Mouse (Mus musculus) hindbrain, embryonic 11.5 days (tissue): ENCODE results near the gene Hist1h3b. TPM values are rescaled to one million over a fixed set of nuclear protein-coding genes. Genes with fewer than 3 reads are reported as not detected.
"Not testable (repeated sequence)": the region's sequence is repeated elsewhere in the genome, so short reads cannot be mapped to it uniquely, and the experiment has no call there.

ENCODE experiments used
- ATAC-seq: fragments of 200-750 bp; cut with Nextera tagmentation; 2 replicates; pipeline ENCODE4 v1.8.0; 2017; ENCODE audit warnings: mild to moderate bottlenecking, moderate TSS enrichment, moderate library complexity; ENCODE audit not compliant: low FRiP score
- DNase-seq: peaks from one replicate; pipeline ENCODE4 v3.0.0-alpha.2; 2015; ENCODE audit warnings: low spot score
- H3K27ac ChIP-seq: fragments of 300-500 bp; sonication (generic); 2 replicates; pipeline ENCODE4 v1.5.1; 2014; ENCODE audit warnings: mild to moderate bottlenecking, low read depth, low read length
- H3K27me3 ChIP-seq: fragments of 300-500 bp; sonication (generic); 2 replicates; pipeline ENCODE4 v1.6.1; 2014; ENCODE audit warnings: mild to moderate bottlenecking, low read length, moderate library complexity, mixed read lengths; ENCODE audit not compliant: control insufficient read depth, insufficient read depth
- H3K36me3 ChIP-seq: fragments of 300-500 bp; sonication (generic); 2 replicates; pipeline ENCODE4 v1.6.1; 2014; ENCODE audit warnings: mild to moderate bottlenecking, low read length, moderate library complexity, mixed read lengths; ENCODE audit not compliant: control insufficient read depth, insufficient read depth
- H3K4me1 ChIP-seq: fragments of 300-500 bp; sonication (generic); replicated peaks from 2 replicates; pipeline ENCODE4 v1.6.1; 2014; ENCODE audit warnings: low read length, mixed read lengths; ENCODE audit not compliant: control insufficient read depth, insufficient read depth
- H3K4me2 ChIP-seq: fragments of 300-500 bp; sonication (generic); replicated peaks from 2 replicates; pipeline ENCODE4 v1.6.1; 2014; ENCODE audit warnings: mild to moderate bottlenecking, low read depth, low read length
- H3K4me3 ChIP-seq: fragments of 300-500 bp; sonication (generic); 2 replicates; pipeline ENCODE4 v1.5.1; 2014; ENCODE audit warnings: low read depth, low read length
- H3K9ac ChIP-seq: fragments of 300-500 bp; sonication (generic); 2 replicates; pipeline ENCODE4 v1.6.1; 2014; ENCODE audit warnings: low read depth, low read length
- H3K9me3 ChIP-seq: fragments of 300-500 bp; sonication (generic); 2 replicates; pipeline ENCODE4 v1.6.1; 2016; ENCODE audit warnings: low read length; ENCODE audit not compliant: control insufficient read depth
- WGBS: fragments of 180-500 bp; shearing (Covaris S2); extraction: QIAGEN DNeasy Blood & Tissue Kit; methylation state at CpG from one replicate; pipeline ENCODE4 v1.1.7; 2014; 5-methylcytosine and 5-hydroxymethylcytosine counted together
- polyA plus RNA-seq: library from polyadenylated mRNA; unstranded; fragments of >200 nt; fragmentation: Nextera tagmentation; extraction: Ambion mirVana; gene quantifications from 2 replicates; pipeline ENCODE4 v1.2.1, GENCODE M21; 2014

The Hist1h3b gene
- polyA plus RNA-seq, 1 experiment from 2014 or later = 10.7 TPM

DNA sequence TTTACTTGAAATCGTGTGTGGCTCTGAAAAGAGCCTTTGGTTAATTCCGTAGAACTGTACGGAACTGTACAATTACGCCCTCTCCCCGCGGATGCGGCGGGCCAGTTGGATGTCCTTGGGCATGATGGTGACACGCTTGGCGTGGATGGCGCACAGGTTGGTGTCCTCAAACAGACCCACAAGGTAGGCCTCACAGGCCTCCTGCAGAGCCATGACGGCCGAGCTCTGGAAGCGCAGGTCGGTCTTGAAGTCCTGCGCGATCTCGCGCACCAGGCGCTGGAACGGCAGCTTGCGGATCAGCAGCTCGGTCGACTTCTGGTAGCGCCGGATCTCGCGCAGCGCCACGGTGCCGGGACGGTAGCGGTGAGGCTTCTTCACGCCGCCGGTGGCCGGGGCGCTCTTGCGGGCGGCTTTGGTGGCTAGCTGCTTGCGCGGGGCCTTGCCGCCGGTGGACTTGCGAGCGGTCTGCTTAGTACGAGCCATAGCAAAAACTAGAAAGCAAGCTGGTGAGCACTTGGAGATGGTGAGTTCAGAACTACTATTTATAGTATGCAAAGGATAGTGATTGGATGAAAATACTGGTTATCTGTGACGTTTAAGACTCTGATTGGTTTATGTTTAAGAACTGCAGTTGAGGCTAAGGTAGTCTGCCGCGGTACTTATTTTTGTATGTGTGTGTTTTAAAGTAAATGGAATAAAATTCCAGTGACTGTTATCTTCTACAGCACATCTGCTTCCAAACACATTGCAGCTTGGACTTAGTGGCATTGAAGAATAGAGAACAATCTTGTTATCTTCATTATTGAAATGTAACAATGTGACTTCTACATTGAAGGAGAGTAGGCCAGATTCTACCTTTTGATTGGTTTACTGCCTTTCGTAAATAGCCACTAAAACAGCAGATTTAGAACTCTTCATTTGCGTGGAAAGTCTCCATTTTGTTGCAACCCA, 10.1 kb downstream of the Hist1h3b start, which contains the start of gene Hist1h3a:
Hist1h3a (minus strand) TSS at position 516 of the 951 bp plus-strand sequence.
- DNase-seq (peak; percentile 66), ATAC-seq (peak; percentile 67)
- Histone ChIP-seq H3K4me2 (peak within 1 kb of the TSS; percentile 89), H3K4me3 (peak within 1 kb of the TSS; percentile 57), H3K27ac (peak within 1 kb of the TSS; percentile 83), H3K9ac (peak within 1 kb of the TSS; percentile 45; the same call in 1 of the 2 replicates)
- WGBS = under 1% methylated on average over 25 of the region's 52 CpGs
- H3K4me1 ChIP-seq, H3K36me3 ChIP-seq, H3K9me3 ChIP-seq, H3K27me3 ChIP-seq: not testable (repeated sequence)

DNA sequence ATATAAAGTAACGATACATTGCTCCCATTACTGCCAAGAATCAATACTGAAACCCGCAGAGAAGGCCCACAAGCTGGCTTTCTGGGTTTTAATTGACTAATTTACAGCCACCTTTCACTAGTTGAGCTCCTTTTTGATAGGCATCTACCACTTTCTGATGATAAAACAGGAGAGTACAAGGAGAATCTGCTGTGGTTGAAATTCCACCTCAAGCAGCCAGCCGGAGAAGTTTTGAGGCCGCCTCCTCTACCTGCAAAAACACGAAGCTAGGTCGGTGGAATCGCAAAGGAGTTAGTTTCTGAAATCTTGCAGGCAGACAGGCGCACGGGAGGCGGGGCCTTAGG, 11.1 kb downstream of the Hist1h3b start:
- H3K36me3 ChIP-seq = no peaks in the 10 kb centered on the region
- peaks cover 5% of the 10 kb centered on the region; the same call in 1 of the 2 replicates for H3K4me1 ChIP-seq
- H3K9ac ChIP-seq = peak overlapping the region; percentile 45; the same call in 1 of the 2 replicates
- peak overlapping the region; percentile 83 for H3K27ac ChIP-seq
- ATAC-seq = no peak
- no peaks in the 10 kb centered on the region for H3K9me3 ChIP-seq
- WGBS = under 1% methylated on average over 10 of the region's 10 CpGs
- no peak for DNase-seq
- H3K4me3 ChIP-seq = peak overlapping the region; percentile 57
- no peaks in the 10 kb centered on the region for H3K27me3 ChIP-seq
- H3K4me2 ChIP-seq = peak overlapping the region; percentile 89

DNA sequence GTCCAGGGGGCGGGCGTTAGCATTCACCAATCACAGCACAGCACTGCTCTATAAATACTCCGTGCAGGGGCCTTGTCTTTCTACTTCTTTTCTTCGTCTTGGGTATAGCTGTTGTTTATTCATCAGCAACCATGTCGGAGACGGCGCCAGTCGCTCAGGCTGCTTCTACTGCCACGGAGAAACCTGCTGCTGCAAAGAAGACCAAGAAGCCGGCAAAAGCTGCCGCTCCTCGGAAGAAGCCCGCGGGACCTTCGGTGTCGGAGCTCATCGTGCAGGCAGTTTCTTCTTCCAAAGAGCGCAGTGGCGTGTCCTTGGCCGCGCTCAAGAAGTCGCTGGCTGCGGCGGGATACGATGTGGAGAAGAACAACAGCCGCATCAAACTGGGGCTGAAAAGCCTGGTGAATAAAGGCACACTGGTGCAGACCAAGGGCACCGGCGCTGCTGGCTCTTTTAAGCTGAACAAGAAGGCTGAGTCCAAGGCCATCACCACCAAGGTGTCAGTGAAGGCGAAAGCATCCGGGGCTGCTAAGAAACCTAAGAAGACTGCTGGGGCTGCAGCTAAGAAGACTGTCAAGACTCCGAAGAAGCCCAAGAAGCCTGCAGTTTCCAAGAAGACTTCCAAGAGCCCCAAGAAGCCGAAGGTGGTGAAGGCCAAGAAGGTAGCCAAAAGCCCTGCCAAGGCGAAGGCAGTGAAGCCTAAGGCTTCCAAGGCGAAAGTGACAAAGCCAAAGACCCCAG, 11.7 kb downstream of the Hist1h3b start, which contains the start of gene Hist1h1a:
Hist1h1a (plus strand) TSS at position 81 of the 738 bp plus-strand sequence.
- 4% methylated on average over 34 of the region's 34 CpGs for whole genome bisulfite sequencing
- Histone ChIP-seq H3K9me3 (no peaks in the 10 kb centered on the region), H3K4me1 (peaks cover 5% of the 10 kb centered on the region; the same call in 1 of the 2 replicates), H3K27ac (peak within 1 kb of the TSS; percentile 83), H3K4me3 (peak within 1 kb of the TSS; percentile 57), H3K36me3 (no peaks in the 10 kb centered on the region), H3K9ac (peak within 1 kb of the TSS; percentile 82), H3K27me3 (no peaks in the 10 kb centered on the region), H3K4me2 (peak within 1 kb of the TSS; percentile 89)
- ATAC-seq (peak; percentile 69), DNase-seq (peak; percentile 92)

DNA sequence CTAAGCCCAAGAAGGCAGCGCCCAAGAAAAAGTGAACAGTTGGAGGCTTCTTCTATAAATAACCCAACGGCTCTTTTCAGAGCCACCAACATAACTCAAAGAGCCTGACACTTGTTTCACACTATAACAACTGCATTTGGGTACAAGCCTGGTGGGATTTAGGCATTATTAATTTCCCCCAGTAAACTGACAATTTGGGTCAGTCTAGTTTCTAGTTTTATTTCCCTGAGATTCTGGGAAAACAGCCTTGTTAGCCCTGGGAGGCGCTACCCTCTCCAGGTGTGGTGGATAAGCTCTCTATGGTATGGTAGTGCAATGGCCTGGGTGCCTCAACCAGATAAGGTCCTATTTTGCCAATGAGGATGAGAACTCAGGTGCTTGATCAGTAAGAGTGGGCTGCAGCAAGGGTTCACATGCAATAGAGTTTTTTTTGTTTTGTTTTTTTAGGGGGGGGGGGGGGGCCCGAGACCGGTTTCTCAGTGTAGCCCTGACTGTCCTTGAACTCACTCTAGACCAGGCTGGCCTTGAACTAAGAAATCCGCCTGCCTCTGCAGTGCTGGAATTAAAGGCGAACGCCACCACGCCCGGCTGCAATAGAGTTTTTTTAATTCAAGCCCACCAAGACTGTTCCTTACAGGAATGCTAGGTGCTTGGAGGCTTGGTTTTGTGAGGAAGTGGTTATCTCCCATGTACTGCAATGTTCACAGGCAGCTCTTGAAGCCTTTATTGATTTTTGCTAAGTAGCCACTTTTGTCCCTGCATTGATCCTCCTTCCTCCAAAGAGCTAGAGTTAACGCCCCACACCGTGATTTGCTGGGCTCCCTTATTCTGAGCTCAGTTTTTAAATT, 12.5 kb downstream of the Hist1h3b start:
- no peak for ATAC-seq
- no peak for DNase-seq
- 35% methylated on average over 12 of the region's 12 CpGs for WGBS

DNA sequence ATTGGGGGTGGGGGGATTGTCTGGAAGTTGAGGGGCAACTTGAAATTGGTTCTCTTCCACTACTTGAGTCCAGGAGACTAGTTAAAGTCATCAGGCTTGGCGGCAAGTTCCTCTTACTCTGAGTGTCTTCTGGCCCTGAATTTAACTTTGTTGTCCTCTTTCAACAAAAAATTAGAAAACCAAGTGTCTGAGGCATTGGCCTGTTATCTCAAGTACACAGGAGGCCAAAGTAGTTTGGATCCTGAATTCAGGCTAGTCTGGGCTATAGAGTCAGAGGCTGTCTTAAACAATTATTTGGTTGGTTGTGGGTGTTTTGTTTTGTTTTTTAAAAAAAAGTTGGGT, 13.1 kb downstream of the Hist1h3b start:
- 88% methylated on average over 1 of the region's 1 CpGs for WGBS
- H3K4me1 ChIP-seq = peaks cover 3% of the 10 kb centered on the region; the same call in 1 of the 2 replicates
- DNase-seq (no peak), ATAC-seq (no peak)
- no peak overlapping the region for H3K4me2 ChIP-seq
- H3K9me3 ChIP-seq = no peaks in the 10 kb centered on the region
- no peaks in the 10 kb centered on the region for H3K27me3 ChIP-seq
- no peak overlapping the region for H3K27ac ChIP-seq
- no peak overlapping the region for H3K9ac ChIP-seq
- no peak overlapping the region for H3K4me3 ChIP-seq
- H3K36me3 ChIP-seq = no peaks in the 10 kb centered on the region

More for the DNA sequence above, 12.5 kb downstream of the Hist1h3b start:
- Histone ChIP-seq H3K27ac (no peak overlapping the region; the same call in 1 of the 2 replicates), H3K9ac (peak overlapping the region; percentile 82), H3K4me2 (peak overlapping the region; percentile 89), H3K9me3 (no peaks in the 10 kb centered on the region), H3K4me3 (peak overlapping the region; percentile 57), H3K4me1 (peaks cover 5% of the 10 kb centered on the region; the same call in 1 of the 2 replicates), H3K27me3 (no peaks in the 10 kb centered on the region), H3K36me3 (no peaks in the 10 kb centered on the region)

DNA sequence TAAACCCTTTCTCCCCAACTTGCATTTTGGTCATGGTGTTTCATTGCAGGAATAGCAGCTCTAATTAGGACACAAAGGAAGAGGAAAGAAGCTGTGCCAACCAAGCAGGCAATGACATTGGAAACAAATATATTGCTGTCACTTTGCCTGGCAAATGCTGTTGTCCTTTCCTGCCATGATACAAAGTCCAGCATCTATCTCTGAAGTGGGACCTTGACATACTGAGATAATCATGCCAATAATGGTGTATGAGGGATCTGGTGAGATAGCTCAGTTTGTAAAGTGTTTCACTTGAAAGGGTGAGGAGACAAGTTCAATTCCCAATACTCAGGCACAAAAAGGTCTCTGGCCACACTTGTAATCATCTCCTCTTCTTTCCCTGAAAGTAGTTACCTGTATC, 14.7 kb downstream of the Hist1h3b start:
- no peak for ATAC-seq
- H3K27me3 ChIP-seq = no peaks in the 10 kb centered on the region
- no peak overlapping the region for H3K4me2 ChIP-seq

DNA sequence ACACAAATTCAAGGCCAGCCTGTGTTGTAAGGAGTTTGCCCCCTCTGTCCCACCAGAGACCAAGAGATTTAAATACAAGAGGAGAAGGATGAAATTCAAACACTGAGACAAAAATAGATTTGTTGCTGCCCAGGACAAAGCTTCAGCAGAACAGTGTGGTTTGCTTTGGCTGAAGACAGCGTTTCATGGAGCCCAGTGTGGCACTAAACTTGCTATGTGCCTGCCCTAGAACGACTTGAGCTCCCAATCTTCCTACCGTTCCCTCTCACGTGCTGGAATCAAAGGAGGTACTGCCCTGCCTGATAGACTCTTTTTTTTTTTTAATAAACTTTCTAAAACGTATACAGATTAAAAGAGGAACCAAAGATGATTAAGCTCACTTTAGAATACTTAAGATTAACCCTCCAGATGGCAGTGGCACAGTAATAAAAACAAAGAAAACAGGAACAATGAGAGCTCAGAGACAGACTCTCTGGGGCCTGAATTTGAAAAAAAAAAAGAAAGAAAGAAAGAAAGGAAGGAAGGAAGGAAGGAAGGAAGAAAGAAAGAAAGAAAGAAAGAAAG, 16.8 kb downstream of the Hist1h3b start:
- H3K36me3 ChIP-seq = no peaks in the 10 kb centered on the region
- no peaks in the 10 kb centered on the region for H3K9me3 ChIP-seq
- H3K4me2 ChIP-seq = no peak overlapping the region
- DNase-seq (no peak), ATAC-seq (no peak)
- H3K4me3 ChIP-seq = no peak overlapping the region
- 0 out of 2 replicates have a peak, but pooled peaks cover 3% of the 10 kb centered on the region for H3K4me1 ChIP-seq
- H3K27me3 ChIP-seq = no peaks in the 10 kb centered on the region
- WGBS = 59% methylated on average over 5 of the region's 5 CpGs
- H3K9ac ChIP-seq = no peak overlapping the region
- H3K27ac ChIP-seq = no peak overlapping the region

More for the DNA sequence above, 14.7 kb downstream of the Hist1h3b start:
- Histone ChIP-seq H3K4me1 (0 out of 2 replicates have a peak, but pooled peaks cover 3% of the 10 kb centered on the region), H3K9ac (no peak overlapping the region), H3K27ac (no peak overlapping the region), H3K36me3 (no peaks in the 10 kb centered on the region), H3K9me3 (no peaks in the 10 kb centered on the region), H3K4me3 (no peak overlapping the region)
- no peak for DNase-seq

DNA sequence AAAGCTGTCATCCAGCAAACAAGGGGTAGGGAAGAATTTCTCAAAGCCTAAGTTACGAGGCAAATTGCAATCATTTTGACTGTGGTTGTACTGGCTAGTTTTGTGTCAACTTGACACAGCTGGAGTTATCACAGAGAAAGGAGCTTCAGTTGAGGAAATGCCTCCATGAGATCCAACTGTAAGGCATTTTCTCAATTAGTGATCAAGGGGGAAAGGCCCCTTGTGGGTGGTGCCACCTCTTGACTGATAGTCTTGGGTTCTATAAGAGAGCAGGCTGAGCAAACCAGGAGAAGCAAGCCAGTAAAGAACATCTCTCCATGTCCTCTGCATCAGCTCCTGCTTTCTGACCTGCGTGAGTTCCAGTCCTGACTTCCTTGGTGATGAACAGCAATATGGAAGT, 17.5 kb downstream of the Hist1h3b start, which contains the start of gene Trim38:
Trim38 (plus strand) TSS at position 301 of the 400 bp plus-strand sequence.
- H3K9ac ChIP-seq, H3K27ac ChIP-seq, H3K27me3 ChIP-seq, H3K4me2 ChIP-seq, DNase-seq, ATAC-seq, H3K4me3 ChIP-seq, H3K9me3 ChIP-seq, H3K36me3 ChIP-seq, H3K4me1 ChIP-seq: not testable (repeated sequence)
- WGBS = 90% methylated on average over 2 of the region's 2 CpGs
